Mouse (Mus musculus) ES-Bruce4 (cell line): Measurements from ENCODE around the gene Calm5.

Experiments used
- CTCF ChIP-seq: IDR thresholded peaks from one replicate; pipeline ENCODE4 v1.8.1; 2011; ENCODE audit warnings: low read depth, low read length
- EP300 ChIP-seq: IDR thresholded peaks from 2 replicates; pipeline ENCODE4 v1.6.1; 2011; ENCODE audit warnings: low read depth, low read length; ENCODE audit not compliant: insufficient read depth
- POLR2A ChIP-seq: IDR thresholded peaks from one replicate; pipeline ENCODE4 v1.8.1; 2011; ENCODE audit warnings: low read length; ENCODE audit not compliant: insufficient read depth

- TF ChIP-seq POLR2A (no peak), CTCF (no peak), EP300 (no peak)
Observed at GRCm38 (mm10) chr13:3825726-3826125, 28.2 kb upstream of the Calm5 start.
